Mouse (Mus musculus) ES-E14 (cell line): Measurements from ENCODE around the gene Oxsm. TPM values are rescaled to one million over a fixed set of nuclear protein-coding genes. Genes with fewer than 3 reads are reported as not detected.

Source experiments
- DNase-seq: peaks from one replicate; pipeline ENCODE4 v3.0.0-alpha.2; 2013; ENCODE audit warnings: low read depth, low spot score
- H3K27ac ChIP-seq: 2 replicates; pipeline ENCODE4 v1.5.1; 2012; ENCODE audit warnings: low read depth, mild to moderate bottlenecking, low read length, moderate library complexity, mixed read lengths; ENCODE audit not compliant: poor library complexity, insufficient read depth, severe bottlenecking
- H3K36me3 ChIP-seq: 2 replicates; pipeline ENCODE4 v1.6.1; 2012; ENCODE audit warnings: mild to moderate bottlenecking, low read length, moderate library complexity, mixed read lengths; ENCODE audit not compliant: control insufficient read depth, poor library complexity, insufficient read depth, severe bottlenecking
- H3K4me1 ChIP-seq, 2 experiments: fragments of 150-350 bp in 1 of 2; sonication (generic) in 1 of 2; 2 replicates each; pipeline ENCODE4 v1.6.1; 2012; ENCODE audit warnings: low read length in 2 of 2, mild to moderate bottlenecking in 1 of 2, mixed read lengths in 1 of 2; ENCODE audit not compliant: control insufficient read depth in 2 of 2, insufficient read depth in 2 of 2, poor library complexity in 1 of 2
- H3K4me3 ChIP-seq, 2 experiments: fragments of 150-350 bp in 1 of 2; sonication (generic) in 1 of 2; 2 replicates each; pipeline ENCODE4 v1.5.1; 2012; ENCODE audit warnings: low read length in 2 of 2, low read depth in 1 of 2, mild to moderate bottlenecking in 1 of 2, mixed read lengths in 1 of 2; ENCODE audit not compliant: insufficient read depth in 1 of 2, poor library complexity in 1 of 2, severe bottlenecking in 1 of 2
- H3K9ac ChIP-seq: 2 replicates; pipeline ENCODE4 v1.6.1; 2012; ENCODE audit warnings: low read depth, mild to moderate bottlenecking, low read length, mixed read lengths; ENCODE audit not compliant: poor library complexity, insufficient read depth, severe bottlenecking
- H3K9me3 ChIP-seq: fragments of 150-350 bp; sonication (generic); 2 replicates; pipeline ENCODE4 v1.6.1; 2012; ENCODE audit warnings: low read depth, mild to moderate bottlenecking, low read length; ENCODE audit not compliant: control insufficient read depth, insufficient read depth
- CHD2 ChIP-seq: IDR thresholded peaks from 2 replicates; pipeline ENCODE4 v1.6.1; 2014; ENCODE audit warnings: mild to moderate bottlenecking, low read depth, low read length, inconsistent platforms
- HCFC1 ChIP-seq: IDR thresholded peaks from 2 replicates; pipeline ENCODE4 v1.6.1; 2012; ENCODE audit warnings: low read length, inconsistent platforms, borderline replicate concordance; ENCODE audit not compliant: insufficient read depth
- MAFK ChIP-seq: IDR thresholded peaks from 2 replicates; pipeline ENCODE4 v1.6.1; 2014; ENCODE audit warnings: mild to moderate bottlenecking, low read depth, low read length, inconsistent platforms; ENCODE audit not compliant: insufficient read depth
- ZC3H11A ChIP-seq: IDR thresholded peaks from 2 replicates; pipeline ENCODE4 v1.6.1; 2012; ENCODE audit warnings: low read depth, mild to moderate bottlenecking, inconsistent platforms, low read length, borderline replicate concordance
- ZNF384 ChIP-seq: IDR thresholded peaks from 2 replicates; pipeline ENCODE4 v1.6.1; 2012; ENCODE audit warnings: low read depth, low read length, inconsistent platforms
- in situ Hi-C, 2 experiments: fragments of 600-800 bp; cut with MboI; formaldehyde crosslinking; loops; one replicate each; pipeline ENCODE4 v1.15.1; 2025; ENCODE audit warnings: low sequenced_read_pairs in 2 of 2, inconsistent platforms in 1 of 2; ENCODE audit not compliant: unreplicated experiment in 2 of 2
- total RNA-seq: library from RNA; depleted of rRNA; stranded (reverse); fragments of 300-350 nt; gene quantifications from 2 replicates; pipeline ENCODE4 v1.2.3, GENCODE M21; 2012

The Oxsm gene
- total RNA-seq, 1 experiment, result 6.7 TPM

GRCm38 (mm10) chr14:16250099-16250498, 491 bp upstream of the Oxsm start:
- Histone ChIP-seq H3K9me3 (no peaks in the 10 kb centered on the region), H3K27ac (no peak overlapping the region), H3K4me1 (no peaks in the 10 kb centered on the region), H3K4me3 (no peak overlapping the region), H3K9ac (no peak overlapping the region), H3K36me3 (no peaks in the 10 kb centered on the region)
- in situ Hi-C loops, result no loop called here
- TF ChIP-seq MAFK, result no peak
- no peak for TF ChIP-seq ZC3H11A
- no peak for TF ChIP-seq ZNF384
- TF ChIP-seq CHD2, result no peak
- TF ChIP-seq HCFC1, result no peak
- no peak for DNase-seq

- Histone ChIP-seq H3K4me3 (peak overlapping the region; percentile 66 to 72; a peak in 3 of 4 replicates), H3K36me3 (no peaks in the 10 kb centered on the region), H3K27ac (no peak overlapping the region), H3K9ac (no peak overlapping the region; the same call in 1 of the 2 replicates), H3K9me3 (no peaks in the 10 kb centered on the region), H3K4me1 (no peaks in the 10 kb centered on the region)
- no peak for DNase-seq
- in situ Hi-C loops, result no loop called here
- TF ChIP-seq HCFC1 (no peak), CHD2 (no peak), ZNF384 (no peak), ZC3H11A (no peak), MAFK (no peak)
These were observed 928 bp downstream of the Oxsm start for GRCm38 (mm10) chr14:16248603-16249157.

GRCm38 (mm10) chr14:16248135-16248534, 1.5 kb downstream of the Oxsm start:
- Histone ChIP-seq H3K4me3 (no peak overlapping the region), H3K36me3 (no peaks in the 10 kb centered on the region), H3K9me3 (no peaks in the 10 kb centered on the region), H3K4me1 (no peaks in the 10 kb centered on the region), H3K9ac (no peak overlapping the region), H3K27ac (no peak overlapping the region)
- no peak for DNase-seq
- in situ Hi-C loops, result no loop called here
- TF ChIP-seq MAFK, result no peak
- no peak for TF ChIP-seq ZC3H11A
- TF ChIP-seq HCFC1, result no peak
- no peak for TF ChIP-seq ZNF384
- no peak for TF ChIP-seq CHD2

- Histone ChIP-seq H3K9me3 (no peaks in the 10 kb centered on the region), H3K27ac (no peak overlapping the region), H3K9ac (no peak overlapping the region), H3K4me3 (no peak overlapping the region), H3K36me3 (no peaks in the 10 kb centered on the region), H3K4me1 (no peaks in the 10 kb centered on the region)
- no peak for TF ChIP-seq HCFC1
- no peak for TF ChIP-seq ZNF384
- TF ChIP-seq ZC3H11A, result no peak
- no peak for TF ChIP-seq MAFK
- no peak for TF ChIP-seq CHD2
- no peak for DNase-seq
- in situ Hi-C loops, result no loop called here
These were observed 3.2 kb downstream of the Oxsm start for GRCm38 (mm10) chr14:16246340-16246912.
